Mouse (Mus musculus) hindlimb bud, embryonic 11.5 days (tissue): ENCODE results near the gene Axdnd1.
"Not testable (repeated sequence)": the region's sequence is repeated elsewhere in the genome, so short reads cannot be mapped to it uniquely, and the experiment has no call there.

Experiments
- DNase-seq: peaks from one replicate; pipeline ENCODE4 v3.0.0-alpha.2; 2012; ENCODE audit warnings: low read depth, low spot score; ENCODE audit errors: extremely low spot score

Axdnd1 gene

GRCm38 (mm10) chr1:156345633-156346032, 75.3 kb downstream of the Axdnd1 start:
- DNase-seq = no peak

DNA sequence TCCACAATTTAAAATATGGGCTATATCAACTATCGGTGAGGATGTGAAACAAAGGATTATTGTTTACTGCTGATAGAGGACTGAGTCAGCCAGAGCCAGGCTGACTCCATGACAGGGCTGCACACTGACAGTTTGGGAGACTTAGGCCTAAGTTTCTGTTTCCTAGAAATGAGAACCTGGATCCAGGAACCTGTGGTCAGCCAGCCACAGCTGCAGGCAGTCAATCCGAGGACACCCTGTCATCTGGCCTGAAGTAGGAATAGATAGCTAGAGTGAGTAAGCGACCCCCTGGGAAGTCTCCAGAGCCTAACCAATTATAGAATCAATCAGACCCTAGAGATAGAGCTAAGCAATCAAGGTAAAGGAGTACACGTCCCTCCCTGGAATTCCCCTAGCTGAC, 76.5 kb downstream of the Axdnd1 start:
- no peak for DNase-seq

DNA sequence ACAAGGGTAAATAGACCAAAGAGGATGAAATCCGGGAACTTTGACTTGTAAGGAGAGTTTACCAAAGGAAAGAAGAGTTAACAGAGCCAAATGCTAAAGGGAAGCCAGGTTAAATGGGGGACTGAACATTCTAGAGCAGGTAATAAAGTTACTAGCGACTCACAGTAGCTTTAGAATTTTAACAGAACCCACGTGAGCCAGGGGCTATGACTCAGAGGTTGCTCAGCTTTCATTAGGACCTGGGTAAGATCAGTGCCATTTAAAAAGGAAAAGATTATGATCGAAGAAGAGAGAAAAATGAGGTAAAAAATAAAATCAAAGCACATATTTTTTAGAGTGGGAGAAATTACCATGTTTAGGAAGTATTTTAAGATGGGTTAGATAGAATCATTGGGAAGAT, 80.1 kb downstream of the Axdnd1 start:
- DNase-seq = no peak

DNA sequence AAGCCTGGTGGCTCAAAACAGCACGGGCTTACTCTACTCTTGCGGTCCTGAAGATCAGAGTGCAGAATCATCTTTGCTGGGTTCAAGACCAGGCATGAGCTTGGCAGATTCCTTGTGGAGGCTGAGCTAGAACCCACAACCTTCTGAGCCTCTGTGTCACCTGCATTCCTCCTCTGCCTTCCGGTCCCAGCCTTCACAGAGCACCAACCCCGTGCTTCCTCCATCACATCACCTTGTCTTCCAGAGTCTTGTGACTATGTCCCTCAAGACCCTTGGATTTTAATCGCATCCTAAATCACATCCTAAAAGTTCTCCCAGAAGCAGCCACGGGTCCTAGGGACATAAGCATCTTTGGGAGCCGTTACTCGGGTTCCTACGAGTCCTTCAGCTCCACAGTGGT, 97.8 kb downstream of the Axdnd1 start:
- DNase-seq = no peak

- no peak for DNase-seq
Measured at GRCm38 (mm10) chr1:156310630-156311029, 110.3 kb downstream of the Axdnd1 start, which contains the start of gene Nphs2. Gene Nphs2, plus strand, starts transcription at chr1:156310727.

- DNase-seq = no peak
Measured at GRCm38 (mm10) chr1:156308595-156308994, 112.4 kb downstream of the Axdnd1 start.

DNA sequence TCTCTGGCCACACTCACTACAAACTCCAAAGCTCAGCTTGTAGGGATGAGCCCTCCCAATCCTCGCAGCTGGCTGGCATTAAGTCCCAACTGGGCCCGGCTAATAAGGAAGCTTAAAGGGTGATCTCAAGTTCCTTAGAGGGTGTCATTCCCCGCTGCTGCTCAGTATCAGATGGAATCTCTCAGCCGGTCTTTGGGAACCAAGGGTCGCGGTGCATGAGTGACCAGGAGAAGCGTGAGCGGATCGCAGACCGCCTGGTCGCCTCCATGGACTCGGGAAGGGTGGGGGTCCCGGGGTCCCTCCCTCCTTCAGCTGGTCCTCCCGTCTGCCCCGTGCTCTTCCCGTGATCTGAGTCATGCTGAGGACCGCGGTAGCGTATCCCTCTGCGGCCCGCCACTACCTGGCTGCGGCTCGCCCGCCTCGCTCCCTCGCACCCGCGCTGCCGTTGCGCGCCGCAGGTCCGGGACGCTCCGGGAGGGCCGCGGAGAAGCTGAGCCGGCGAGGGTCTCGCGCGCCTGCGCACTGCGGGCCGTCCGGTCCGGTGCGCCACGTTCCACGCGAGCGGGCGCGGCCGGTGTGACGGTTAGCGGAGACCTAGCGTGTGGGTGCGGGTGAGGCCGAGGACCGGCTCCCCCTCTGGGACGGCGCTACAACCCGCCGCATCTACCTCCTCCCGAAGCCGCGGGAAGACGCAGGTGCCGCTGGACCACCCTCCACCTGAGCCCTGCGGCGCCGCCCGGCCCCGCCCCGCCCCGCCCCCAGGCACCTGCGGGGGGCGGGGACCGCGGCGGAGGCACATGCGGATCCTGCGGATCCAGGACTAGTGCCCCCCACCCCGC, 117.8 kb downstream of the Axdnd1 start, which contains the start of gene Tdrd5:
Tdrd5 (minus strand) TSS at position 754 of the 839 bp plus-strand sequence.
- no peak for DNase-seq

- DNase-seq = no peak
Measured at GRCm38 (mm10) chr1:156290016-156290415, 130.9 kb downstream of the Axdnd1 start.

- not testable (repeated sequence) for DNase-seq
Measured at GRCm38 (mm10) chr1:156289222-156289587, 131.8 kb downstream of the Axdnd1 start.

DNA sequence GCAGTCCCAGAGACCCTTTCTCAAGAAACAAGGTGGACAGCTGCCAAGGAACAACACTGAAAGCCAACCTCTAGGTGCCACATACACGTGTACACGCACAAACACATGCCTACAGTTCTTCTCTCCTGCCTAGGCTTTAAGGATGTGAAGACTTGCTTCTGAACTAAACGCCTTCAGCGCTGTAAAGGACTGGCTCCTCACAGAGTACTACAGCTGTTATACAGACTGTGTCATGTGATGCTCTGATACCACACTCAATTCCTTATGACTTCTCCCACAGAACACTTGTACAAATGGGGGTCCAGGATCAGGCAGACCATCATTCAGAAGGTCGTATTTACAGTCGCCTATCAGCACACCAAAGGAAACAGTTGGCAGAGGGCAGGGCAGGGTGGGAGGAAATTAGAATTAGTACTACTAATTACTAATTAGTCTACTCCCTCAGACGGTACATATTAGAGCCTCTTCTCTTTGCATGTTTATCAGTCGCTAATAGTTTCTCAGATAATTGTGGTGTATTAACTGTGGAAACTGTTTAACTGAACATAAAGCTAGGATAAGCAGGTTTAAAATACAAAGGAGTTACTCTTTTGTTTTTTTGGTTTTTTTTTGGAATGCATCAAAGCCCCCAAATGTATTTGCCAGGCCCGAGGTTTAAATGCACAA, 132.3 kb downstream of the Axdnd1 start:
- no peak for DNase-seq

DNA sequence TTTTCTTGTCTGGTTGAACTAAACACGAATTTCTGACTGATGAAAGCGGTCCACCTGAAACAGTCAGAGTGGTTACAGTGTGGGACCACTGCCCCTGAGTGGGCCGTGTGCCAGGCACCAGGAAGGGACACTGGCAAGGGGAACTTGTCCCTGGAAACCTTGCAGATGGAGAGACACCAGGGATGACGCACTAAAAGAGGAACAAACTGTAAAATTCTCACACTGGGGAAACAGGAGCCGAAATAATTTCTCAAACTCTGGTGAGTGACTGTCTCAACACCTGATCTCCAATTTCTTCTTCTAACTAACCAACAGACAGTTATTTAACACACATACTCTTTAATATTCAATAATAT, 135.4 kb downstream of the Axdnd1 start:
- no peak for DNase-seq

DNA sequence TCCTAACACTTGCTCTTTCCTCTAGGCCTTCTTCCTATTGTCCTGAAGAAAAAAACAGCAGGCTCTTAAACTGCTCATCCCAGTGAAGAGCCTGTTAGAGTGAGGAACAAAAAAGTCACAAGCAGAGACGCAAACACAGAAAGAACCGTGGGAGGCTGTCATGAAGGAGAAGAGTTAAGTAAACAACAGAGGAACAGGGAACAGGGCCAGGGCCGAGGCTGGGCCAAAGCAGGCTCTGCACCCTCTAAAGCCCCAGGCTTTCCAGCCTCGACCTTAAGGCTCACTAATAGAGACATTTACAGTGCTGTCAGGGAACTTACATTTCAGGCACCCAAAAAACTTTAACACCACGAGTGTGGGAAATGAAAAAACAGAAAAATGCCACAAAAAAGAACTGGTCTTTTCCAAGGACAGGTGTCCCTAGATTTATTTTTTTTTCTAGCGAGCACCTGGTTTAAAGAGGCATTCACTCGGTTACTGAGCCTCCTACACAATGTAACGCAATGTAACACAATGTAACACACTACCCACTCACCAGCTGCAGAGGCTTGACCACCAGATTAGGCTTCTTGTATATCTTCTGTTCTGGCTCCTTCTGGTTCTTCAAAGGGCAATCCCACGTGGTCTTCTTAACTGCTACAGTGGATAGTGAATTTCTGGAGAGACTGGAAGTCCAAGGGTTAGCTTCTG, 136.0 kb downstream of the Axdnd1 start:
- no peak for DNase-seq

- DNase-seq = no peak
Measured at GRCm38 (mm10) chr1:156284207-156284606, 136.8 kb downstream of the Axdnd1 start.

GRCm38 (mm10) chr1:156280131-156280530, 140.8 kb downstream of the Axdnd1 start:
- DNase-seq = no peak

DNA sequence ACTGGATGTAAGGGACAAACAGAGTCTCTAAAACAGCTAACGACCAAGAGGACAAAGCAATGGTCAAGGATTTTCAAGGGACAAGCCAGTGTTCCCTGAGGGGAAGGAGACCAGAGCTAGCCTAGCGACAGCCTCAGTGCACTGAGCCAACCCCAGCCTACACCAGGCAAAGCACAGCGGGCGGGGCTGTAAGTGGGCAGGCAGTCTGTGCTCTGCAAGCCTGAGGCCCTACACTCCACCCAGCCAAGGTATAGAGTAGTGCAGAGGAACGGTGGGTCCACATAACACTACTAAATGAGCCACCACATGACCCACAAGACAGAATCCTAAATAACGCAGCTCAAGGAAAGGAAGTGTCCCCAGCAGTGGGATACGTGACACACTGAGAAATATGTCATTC, 147.3 kb downstream of the Axdnd1 start:
- no peak for DNase-seq
